Mouse (Mus musculus) A20 (cell line): ENCODE results near the gene H2afb1.
"Not testable (repeated sequence)": the region's sequence is repeated elsewhere in the genome, so short reads cannot be mapped to it uniquely, and the experiment has no call there.

Source experiments
- DNase-seq: peaks from one replicate; pipeline ENCODE4 v3.0.0-alpha.2; 2011; ENCODE audit warnings: low read depth, low spot score

Gene H2afb1

GRCm38 (mm10) chrX:117014457-117014856 is at the start of gene H2afb1:
Gene H2afb1, plus strand, starts transcription at chrX:117014757.
- not testable (repeated sequence) for DNase-seq

GRCm38 (mm10) chrX:117036085-117036484 is 21.5 kb downstream of the H2afb1 start:
- DNase-seq, result no peak
